Mouse (Mus musculus): ENCODE data around the gene Ptgfr.

DNA sequence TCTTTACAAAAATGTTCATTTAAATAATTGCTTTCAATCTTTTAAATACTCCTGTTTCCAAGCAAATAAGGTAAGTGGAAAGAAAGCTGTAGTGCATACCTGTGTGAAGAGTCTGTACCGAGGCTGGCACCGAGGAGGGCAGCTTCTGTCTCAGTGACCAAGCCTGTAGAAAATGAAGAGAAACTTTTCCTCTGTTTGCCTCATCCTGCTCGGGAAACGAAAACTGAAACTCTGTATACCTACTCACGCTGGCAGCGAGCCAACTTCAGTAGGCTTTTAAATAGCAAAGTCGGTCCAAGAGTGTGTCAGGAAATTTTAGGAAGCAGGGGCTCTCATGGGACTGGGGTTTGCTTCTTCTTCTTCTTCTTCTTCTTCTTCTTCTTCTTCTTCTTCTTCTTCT lies 87.7 kb downstream of the Ptgfr start, which contains the start of gene Ifi44:
- no peak for TF ChIP-seq CTCF (IDR thresholded peaks at IDR 0.05; ENCODE audit: low read depth)
- TF ChIP-seq EP300 (IDR thresholded peaks at IDR 0.05; ENCODE audit: low read depth), result no peak
